ENCODE assay signal across 8 mouse cellular contexts in genomic region chr12:74316989-74317759, GRCm38 (mm10). TPM values are rescaled to one million over a fixed set of nuclear protein-coding genes. Genes with fewer than 3 reads are reported as not detected.
DNase-seq lines count a peak whose midpoint lies in the region; ATAC-seq and TF ChIP-seq lines count a peak whose summit lies in the region.

No protein-coding gene starts in this region.

- peak overlapping the region; percentile 49 for H3K4me3 ChIP-seq in embryonic facial prominence, embryonic 14.5 days (ENCODE audit: low read depth, low read length)
- peak overlapping the region; percentile 56 for H3K4me3 ChIP-seq in heart, embryonic 12.5 days
- peak overlapping the region; percentile 62 for H3K4me3 ChIP-seq in kidney, embryonic 16.5 days (ENCODE audit: low read length)
- peak overlapping the region; percentile 37; the same call in 1 of the 2 replicates for H3K4me3 ChIP-seq in liver, adult 2 months (ENCODE audit: insufficient read depth, low read depth, low read length)
- peak overlapping the region; percentile 24 for H3K4me3 ChIP-seq in myocyte

- no peak for TF ChIP-seq POLR2A in liver, adult 2 months (IDR thresholded peaks at IDR 0.05; ENCODE audit: extremely low read depth, insufficient read depth, low read length)
- TF ChIP-seq POLR2A in myocyte (IDR thresholded peaks at IDR 0.05; ENCODE audit: insufficient read length, low read depth), result peak; percentile 32

- peak overlapping the region; percentile 41 for H3K27ac ChIP-seq in embryonic facial prominence, embryonic 14.5 days (replicated peaks; ENCODE audit: low read depth, low read length)
- H3K27ac ChIP-seq in heart, embryonic 12.5 days (ENCODE audit: poor library complexity, severe bottlenecking), result no peak overlapping the region
- H3K27ac ChIP-seq in kidney, embryonic 16.5 days (ENCODE audit: low read length), result peak overlapping the region; percentile 45; the same call in 1 of the 2 replicates
- H3K27ac ChIP-seq in liver, adult 2 months (replicated peaks; ENCODE audit: insufficient read depth, low read depth, low read length), result no peak overlapping the region

- no peaks in the 10 kb centered on the region for H3K79me2 ChIP-seq in liver, adult 2 months (ENCODE audit: control insufficient read depth, insufficient read depth, low read length)
- H3K79me2 ChIP-seq in myocyte (ENCODE audit: control insufficient read depth, insufficient read depth), result no peaks in the 10 kb centered on the region

- TF ChIP-seq CTCF in liver, adult 2 months (IDR thresholded peaks at IDR 0.05; ENCODE audit: low read depth, low read length), result peak; percentile 74

- peak; percentile 87 for DNase-seq in 416B (ENCODE audit: low read depth)
- peak; percentile 71 to 81 for DNase-seq in adrenal gland, postnatal 36 days
- peak; percentile 93 for DNase-seq in embryonic facial prominence, embryonic 14.5 days (ENCODE audit: low spot score)
- peak; percentile 62 for DNase-seq in liver, adult 2 months (ENCODE audit: extremely low read depth, low read depth, low spot score)
- DNase-seq in testis, postnatal 10 days (ENCODE audit: low spot score), result peak; percentile 81

- H3K36me3 ChIP-seq in embryonic facial prominence, embryonic 14.5 days (ENCODE audit: control insufficient read depth, insufficient read depth, low read length), result no peaks in the 10 kb centered on the region
- no peaks in the 10 kb centered on the region for H3K36me3 ChIP-seq in heart, embryonic 12.5 days
- H3K36me3 ChIP-seq in kidney, embryonic 16.5 days (ENCODE audit: insufficient read depth, low read length), result no peaks in the 10 kb centered on the region
- no peaks in the 10 kb centered on the region for H3K36me3 ChIP-seq in liver, adult 2 months (ENCODE audit: control insufficient read depth, insufficient read depth, low read length)
- H3K36me3 ChIP-seq in myocyte (ENCODE audit: control insufficient read depth, insufficient read depth), result no peaks in the 10 kb centered on the region

- no peaks in the 10 kb centered on the region for H3K9me3 ChIP-seq in embryonic facial prominence, embryonic 14.5 days (ENCODE audit: control insufficient read depth, low read length)
- no peaks in the 10 kb centered on the region for H3K9me3 ChIP-seq in heart, embryonic 12.5 days (replicated peaks)
- H3K9me3 ChIP-seq in kidney, embryonic 16.5 days (ENCODE audit: low read length), result no peaks in the 10 kb centered on the region

- no peak overlapping the region for H3ac ChIP-seq in myocyte (ENCODE audit: control insufficient read depth, insufficient read length)

- no peaks in the 10 kb centered on the region for H3K4me1 ChIP-seq in embryonic facial prominence, embryonic 14.5 days (ENCODE audit: control insufficient read depth, insufficient read depth, low read length)
- peaks cover 4% of the 10 kb centered on the region; the same call in 1 of the 2 replicates for H3K4me1 ChIP-seq in heart, embryonic 12.5 days (replicated peaks)
- H3K4me1 ChIP-seq in kidney, embryonic 16.5 days (ENCODE audit: insufficient read depth, low read length), result 0 out of 2 replicates have a peak, but pooled peaks cover 2% of the 10 kb centered on the region
- 0 out of 2 replicates have a peak, but pooled peaks cover 2% of the 10 kb centered on the region for H3K4me1 ChIP-seq in liver, adult 2 months (ENCODE audit: control insufficient read depth, insufficient read depth, low read length)

- H3K27me3 ChIP-seq in embryonic facial prominence, embryonic 14.5 days (replicated peaks; ENCODE audit: control insufficient read depth, insufficient read depth, low read length), result no peaks in the 10 kb centered on the region
- H3K27me3 ChIP-seq in heart, embryonic 12.5 days (replicated peaks), result no peaks in the 10 kb centered on the region
- no peaks in the 10 kb centered on the region for H3K27me3 ChIP-seq in kidney, embryonic 16.5 days (ENCODE audit: insufficient read depth, low read length)
- H3K27me3 ChIP-seq in liver, adult 2 months (ENCODE audit: control insufficient read depth, insufficient read depth, low read length), result no peaks in the 10 kb centered on the region
- H3K27me3 ChIP-seq in myocyte (ENCODE audit: control insufficient read depth, insufficient read depth, insufficient read length), result no peaks in the 10 kb centered on the region

- peak overlapping the region; percentile 67 for H3K9ac ChIP-seq in embryonic facial prominence, embryonic 14.5 days (ENCODE audit: low read depth, low read length)
- peak overlapping the region; percentile 66 for H3K9ac ChIP-seq in heart, embryonic 12.5 days
- peak overlapping the region; percentile 73 for H3K9ac ChIP-seq in kidney, embryonic 16.5 days (replicated peaks; ENCODE audit: low read length)
- H3K9ac ChIP-seq in liver, adult 2 months (ENCODE audit: low read depth, low read length), result peak overlapping the region; percentile 39; the same call in 1 of the 2 replicates

- peak; percentile 86 for ATAC-seq in embryonic facial prominence, embryonic 14.5 days (ENCODE audit: low read depth)
- peak; percentile 81 for ATAC-seq in heart, embryonic 12.5 days (ENCODE audit: insufficient number of reproducible peaks, low FRiP score)
- ATAC-seq in kidney, embryonic 16.5 days (ENCODE audit: low FRiP score, low TSS enrichment), result peak; percentile 89

- H3K4me2 ChIP-seq in embryonic facial prominence, embryonic 14.5 days (ENCODE audit: low read depth, low read length), result peak overlapping the region; percentile 61
- H3K4me2 ChIP-seq in heart, embryonic 12.5 days, result peak overlapping the region; percentile 84
- H3K4me2 ChIP-seq in kidney, embryonic 16.5 days (replicated peaks; ENCODE audit: low read depth, low read length), result peak overlapping the region; percentile 71
- H3K4me2 ChIP-seq in myocyte (ENCODE audit: low read depth), result peak overlapping the region; percentile 63

- WGBS in embryonic facial prominence, embryonic 14.5 days, result 13% methylated on average over 15 of the region's 15 CpGs
- WGBS in heart, embryonic 12.5 days, result 15% methylated on average over 15 of the region's 15 CpGs
- WGBS in kidney, embryonic 16.5 days, result 16% methylated on average over 15 of the region's 15 CpGs
- 15% methylated on average over 15 of the region's 15 CpGs for WGBS in liver, adult 2 months

TF ChIP-seq in myocyte, 11 proteins besides CTCF, POLR2A, EP300 and RAD21:
- TF ChIP-seq USF1 (IDR thresholded peaks at IDR 0.05; ENCODE audit: low read depth) (no peak), MYOG (IDR thresholded peaks at IDR 0.05; ENCODE audit: control insufficient read depth in 1 of 3, insufficient read depth in 1 of 3, insufficient read length in 2 of 3, low read depth in 2 of 3) (no peak), TCF3 (IDR thresholded peaks at IDR 0.05; ENCODE audit: insufficient read length, low read depth) (no peak), SRF (IDR thresholded peaks at IDR 0.05; ENCODE audit: control insufficient read depth, insufficient read length, low read depth) (no peak), REST (IDR thresholded peaks at IDR 0.05; ENCODE audit: insufficient read depth, insufficient read length) (no peak), POLR2AphosphoS2 (IDR thresholded peaks at IDR 0.05; ENCODE audit: insufficient read length, low read depth) (no peak), MYOD1 (IDR thresholded peaks at IDR 0.05; ENCODE audit: control insufficient read depth in 1 of 3, insufficient read length in 2 of 3, low read depth in 2 of 3) (no peak), TCF12 (IDR thresholded peaks at IDR 0.05; ENCODE audit: insufficient read depth, poor library complexity, severe bottlenecking) (no peak), MAX (IDR thresholded peaks at IDR 0.05; ENCODE audit: low read depth) (no peak), E2F4 (IDR thresholded peaks at IDR 0.05; ENCODE audit: insufficient read depth) (no peak), CEBPB (IDR thresholded peaks at IDR 0.05; ENCODE audit: insufficient read depth, poor library complexity, severe bottlenecking) (no peak)

RNA-seq across cellular contexts. Expression of gene Gm11042, which starts 1.0 kb away (rescaled TPM):
- not detected for total RNA-seq in adrenal gland, postnatal 36 days (2021)
- polyA plus RNA-seq in embryonic facial prominence, embryonic 14.5 days (2014; fragmentation: Nextera tagmentation; extraction: Ambion mirVana), result not detected in 2 replicates
- polyA plus RNA-seq in heart, embryonic 12.5 days (2016; fragmentation: Nextera tagmentation; extraction: Ambion mirVana), result not detected in 2 replicates
- polyA plus RNA-seq in kidney, embryonic 16.5 days (2015; fragmentation: Nextera tagmentation; extraction: Ambion mirVana), result not detected in 2 replicates
- total RNA-seq in liver, adult 2 months (2014; rRNA removed), result not detected in 2 replicates
- polyA plus RNA-seq in liver, adult 2 months (2012; rRNA removed), result not detected in 2 replicates
- not detected for polyA plus RNA-seq in myocyte (2012; fragmentation: generic; extraction: Trizol)

Comparison
In these comparisons a context has a peak if more than half of its experiments do, and no peak if none do; other contexts are left out.
1. H3K27ac ChIP-seq: peak in embryonic facial prominence, embryonic 14.5 days (single experiment) and kidney, embryonic 16.5 days (single experiment); none in heart, embryonic 12.5 days (single experiment) and liver, adult 2 months (single experiment).
2. Peak in every context shown above with its lines, with median percentiles within 50 percentile points of each other: DNase-seq, ATAC-seq, H3K4me2 ChIP-seq, H3K4me3 ChIP-seq and H3K9ac ChIP-seq.